Mouse (Mus musculus) G1E (cell line): ENCODE data around the gene Fgd5.

Experiments
- CTCF ChIP-seq: IDR thresholded peaks from 2 replicates; pipeline ENCODE4 v1.5.1; 2012; ENCODE audit warnings: low read depth, low read length, inconsistent platforms, mixed read lengths
- GATA2 ChIP-seq: IDR thresholded peaks from 2 replicates; pipeline ENCODE4 v1.6.1; 2012; ENCODE audit warnings: low read depth, low read length, inconsistent platforms, borderline replicate concordance

DNA sequence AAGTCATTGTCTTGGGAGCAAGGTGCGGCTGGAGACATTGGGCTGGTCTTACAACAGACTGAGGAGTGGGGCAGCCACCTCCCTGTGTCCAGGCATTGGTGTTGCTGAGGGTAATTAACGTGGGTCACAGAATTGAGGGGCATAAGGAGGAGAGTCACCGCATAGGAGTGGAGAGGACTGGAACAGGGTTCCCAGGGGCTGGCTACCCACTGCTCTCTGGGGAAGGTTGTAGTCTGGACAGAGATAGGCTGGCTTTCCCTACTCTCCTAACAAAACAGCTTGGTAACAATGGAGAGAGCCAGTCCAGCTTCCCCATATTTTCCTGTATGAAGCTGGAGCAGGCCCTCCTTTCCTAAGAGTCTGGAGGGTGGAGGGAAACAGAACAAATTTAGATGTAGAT, 1.3 kb downstream of the Fgd5 start:
- TF ChIP-seq CTCF (no peak), GATA2 (no peak)
